Mouse (Mus musculus) frontal cortex, adult 2 months (tissue): ENCODE measurements at regions not wholly inside any gene's neighbourhood (a gene's known extent, or its start where the extent isn't known, plus 50 kb on each side); places are given as distances from the start of the nearest gene placed in this dataset.
A peak's percentile ranks its signal among the peaks of the same experiment; 100 is the strongest.

Experiments used
- DNase-seq, 2 experiments: peaks; one replicate each; pipeline ENCODE4 v3.0.0; 2022; ENCODE audit warnings: low spot score in 1 of 2; ENCODE audit errors: extremely low spot score in 1 of 2

DNA sequence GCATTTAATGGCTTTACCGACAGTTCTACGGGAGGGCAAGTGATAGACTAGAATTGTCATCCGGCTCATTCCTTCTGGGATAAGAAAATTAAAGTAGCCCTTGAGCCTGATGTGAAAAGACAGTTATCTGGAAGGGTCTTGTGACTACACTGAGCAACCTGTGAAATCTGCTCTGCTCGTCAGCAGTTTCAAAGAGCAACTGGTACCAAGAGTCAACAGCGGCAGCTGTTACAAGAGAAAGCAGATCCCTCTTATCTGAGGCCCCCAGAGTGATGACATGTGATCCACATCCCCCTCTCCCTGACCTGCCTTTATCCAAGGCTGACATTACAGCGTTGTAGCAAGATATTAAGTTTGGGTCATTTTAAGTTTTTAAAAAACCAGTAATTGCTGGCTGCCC, 52.6 kb upstream of the Unc13c start:
- no peak for DNase-seq

DNA sequence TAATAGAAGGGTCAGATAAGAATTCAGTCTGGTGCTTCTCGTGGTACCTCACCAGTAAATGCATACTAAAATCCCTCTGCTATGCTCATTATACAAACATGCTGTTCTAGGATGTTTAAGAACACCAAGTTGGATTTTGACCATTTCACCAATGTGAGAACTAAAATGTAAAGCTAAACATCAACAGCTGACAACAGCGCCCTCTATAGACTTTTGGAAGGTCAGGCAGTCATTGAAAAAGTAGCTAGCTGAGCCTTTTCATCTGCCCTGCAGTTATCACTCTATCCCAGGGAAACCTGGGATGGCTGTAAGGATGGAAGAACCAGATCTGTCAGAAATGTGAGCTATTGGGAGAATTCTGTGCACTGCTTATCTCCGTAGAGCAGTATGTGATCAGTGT, 55.2 kb upstream of the Unc13c start:
- no peak for DNase-seq

DNA sequence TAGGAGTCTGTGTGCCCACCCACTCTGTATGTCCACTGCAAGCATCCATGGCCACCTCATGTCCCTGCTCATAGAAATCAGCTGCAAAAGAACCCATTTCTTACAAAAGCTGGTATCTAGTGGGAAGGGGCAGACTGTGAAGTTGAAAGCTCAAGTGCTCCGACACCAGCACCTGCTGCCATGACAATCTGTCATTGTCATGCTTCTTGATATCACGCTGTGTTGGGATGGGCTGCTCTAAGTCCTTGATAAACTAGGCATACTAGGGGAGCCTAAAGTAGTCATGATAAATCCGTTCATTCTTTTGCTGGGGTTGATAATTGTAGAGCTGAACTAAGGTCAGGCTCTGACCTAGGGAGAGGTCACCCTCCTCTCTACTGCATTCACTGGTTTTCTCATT, 57.4 kb upstream of the Unc13c start:
- no peak for DNase-seq

DNA sequence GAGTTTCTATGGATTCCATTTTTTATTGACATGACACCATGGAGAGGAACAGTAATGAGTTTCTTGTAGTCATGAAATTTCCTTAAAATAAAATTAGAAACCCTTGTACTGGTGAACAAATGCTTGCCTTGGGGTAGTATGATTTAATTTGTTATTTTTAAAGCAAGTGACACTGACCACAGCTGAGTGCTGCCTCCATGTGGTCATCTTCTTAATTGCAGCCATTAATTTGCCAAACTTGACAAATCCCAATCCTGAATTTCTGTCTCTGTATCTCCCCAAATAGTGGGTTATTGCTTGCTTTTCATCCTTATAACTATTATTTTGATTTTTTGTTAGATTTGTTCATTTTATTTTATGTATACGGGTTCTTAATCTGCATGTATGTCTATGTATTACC, 59.7 kb upstream of the Unc13c start:
- DNase-seq = peak in 1 of 2 experiments; percentile 57

DNA sequence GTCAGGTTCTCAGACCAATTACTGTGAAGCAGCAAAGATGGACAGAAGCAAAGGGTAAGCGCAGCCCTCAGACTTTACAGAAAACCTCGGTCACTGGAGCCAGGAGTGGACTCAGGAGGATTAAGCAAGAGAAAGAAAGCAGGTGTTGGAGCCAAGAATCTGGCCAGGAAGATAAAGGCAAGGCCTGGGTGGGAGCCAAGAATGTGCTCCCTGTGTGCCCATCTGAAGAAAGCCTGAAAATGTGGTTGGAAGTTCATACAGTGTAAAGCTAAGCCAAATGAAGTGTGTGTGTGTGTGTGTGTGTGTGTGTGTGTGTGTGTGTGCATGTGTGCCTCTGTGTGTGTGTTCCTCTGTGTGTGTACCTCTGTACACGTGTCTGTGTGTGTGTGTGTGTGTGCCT, 64.2 kb upstream of the Wdr72 start:
- no peak for DNase-seq

DNA sequence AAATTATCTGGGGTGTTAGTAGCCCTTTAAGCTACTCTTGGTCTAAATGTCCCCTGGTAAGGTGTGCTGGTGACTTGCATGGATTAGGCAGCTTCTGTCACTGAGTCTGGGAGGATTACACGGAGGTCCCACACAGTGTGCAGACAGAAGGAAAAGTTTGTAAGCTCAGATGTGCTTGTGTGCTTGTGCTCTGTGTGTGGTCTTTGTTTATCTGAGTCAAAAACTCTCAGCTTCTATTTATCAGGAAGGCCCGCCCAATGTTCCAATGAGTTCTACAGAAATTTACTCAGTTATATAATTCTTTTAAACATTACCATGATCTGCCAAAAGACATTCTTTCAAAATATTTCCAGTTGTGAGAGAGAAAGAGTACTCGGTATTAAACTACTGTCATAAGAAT, 60.4 kb upstream of the Wdr72 start:
- no peak for DNase-seq

DNA sequence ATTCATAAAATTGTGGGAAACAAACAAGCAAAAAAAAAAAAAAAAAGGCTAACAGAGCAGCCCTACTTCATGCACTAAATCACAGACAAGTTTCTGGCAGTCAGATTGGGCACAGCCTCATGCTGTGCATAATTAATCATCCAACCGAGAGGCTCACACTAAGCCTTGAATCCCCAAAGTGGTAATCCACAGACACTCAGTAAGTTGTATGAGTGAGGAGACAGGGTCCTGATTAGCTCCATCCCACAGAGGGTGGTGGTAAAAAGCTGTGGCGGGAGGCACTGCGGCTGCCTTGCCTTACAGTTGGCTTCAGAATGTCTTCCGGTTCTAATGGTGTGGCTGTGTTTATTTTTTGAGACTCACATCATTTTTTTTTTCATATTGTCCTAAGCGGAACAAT, 53.4 kb upstream of the Wdr72 start:
- DNase-seq = no peak

DNA sequence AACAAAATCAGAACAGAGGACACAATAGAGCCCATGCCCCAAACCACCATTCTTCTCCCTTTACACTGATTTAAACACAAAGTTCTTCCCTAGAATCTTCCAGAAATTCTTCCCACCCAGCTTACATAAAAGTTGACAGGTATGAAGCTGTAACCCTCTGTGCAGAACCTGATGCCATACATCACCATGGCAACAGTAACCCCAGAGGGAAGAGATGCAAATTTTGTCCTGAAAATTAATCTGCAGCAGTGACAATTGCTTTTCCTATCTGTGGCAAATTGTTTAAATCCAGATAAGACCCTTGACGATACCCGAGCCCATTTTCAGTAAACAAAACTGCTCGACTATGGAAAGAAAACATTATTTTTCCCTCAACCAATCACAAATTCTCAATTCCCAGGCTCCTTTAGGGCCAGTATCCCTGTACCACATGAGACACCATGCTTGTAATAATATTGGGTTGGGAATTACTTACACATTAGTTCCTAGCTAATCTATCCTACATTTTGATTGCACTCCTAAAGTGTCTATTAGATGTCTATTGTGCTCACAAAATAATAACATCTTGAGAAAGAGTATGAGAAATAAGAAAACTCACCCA, 52.6 kb upstream of the Wdr72 start:
- DNase-seq = peak in 1 of 2 experiments; percentile 16

DNA sequence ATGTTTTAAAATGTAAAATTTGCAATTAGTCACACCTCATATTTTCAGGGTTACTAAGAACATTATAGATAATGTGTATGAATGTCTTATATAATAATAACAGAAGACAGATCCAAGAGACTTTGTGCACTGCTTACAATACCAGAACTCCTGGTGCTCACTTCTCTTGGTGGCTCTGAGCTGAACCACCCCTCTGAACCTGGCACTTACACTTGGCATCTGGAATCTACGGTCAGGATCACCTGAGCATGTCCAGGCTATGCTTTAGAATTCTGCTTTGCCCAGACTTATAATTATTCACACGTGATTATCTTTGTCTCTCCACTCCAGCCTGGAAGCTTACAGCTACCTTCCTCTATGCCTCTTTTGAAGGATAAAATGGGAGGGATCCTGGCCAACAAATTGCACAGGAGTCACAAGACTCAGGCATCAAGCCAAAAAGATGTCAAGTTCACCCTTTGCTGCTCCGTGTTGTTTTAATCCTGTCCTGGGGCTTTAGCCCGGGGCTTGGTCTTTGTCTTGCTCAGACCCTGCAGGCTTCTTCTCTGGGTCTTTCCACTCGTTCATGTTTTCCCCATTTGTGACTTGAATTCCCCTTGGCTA, 51.8 kb upstream of the Wdr72 start:
- no peak for DNase-seq
